Mouse (Mus musculus): ENCODE results near the gene Il6st.

- TF ChIP-seq POLR2A (IDR thresholded peaks at IDR 0.05; ENCODE audit: borderline replicate concordance, low read depth, low read length) = no peak
- no peak for TF ChIP-seq CTCF (IDR thresholded peaks at IDR 0.05; ENCODE audit: low read depth, low read length)
These were observed 27.6 kb upstream of the Il6st start for GRCm38 (mm10) chr13:112436288-112436687.

Data from bone marrow macrophage, adult 2 months (primary cell).